Mouse (Mus musculus): Measurements from ENCODE around the gene Irx1. TPM values are rescaled to one million over a fixed set of nuclear protein-coding genes. Genes with fewer than 3 reads are reported as not detected.
A peak's percentile ranks its signal among the peaks of the same experiment; 100 is the strongest.

Gene Irx1
- polyA plus RNA-seq, 1 experiment from 2014 or later = 10.0 TPM

DNA sequence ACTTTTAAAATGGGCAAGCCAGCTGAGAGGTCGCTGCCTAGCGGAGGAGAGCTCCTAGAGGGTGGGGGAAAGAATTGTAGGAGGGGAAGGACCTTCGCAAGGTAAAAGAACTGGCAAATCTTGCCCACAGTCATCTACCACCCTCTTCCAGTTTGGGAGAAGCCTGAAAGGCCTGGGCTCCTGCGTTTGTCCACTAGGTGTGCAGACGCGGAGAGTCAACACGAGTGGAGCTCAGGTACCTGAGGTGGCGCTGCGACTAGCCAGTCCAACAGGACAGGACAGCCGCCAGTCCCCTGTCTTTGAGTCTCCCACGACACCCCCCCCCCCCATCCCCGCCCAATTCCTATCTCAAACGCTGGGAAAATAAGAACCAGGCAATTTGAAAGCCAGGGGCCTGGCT, 843 bp upstream of the Irx1 start:
- Histone ChIP-seq H3K36me3 (ENCODE audit: insufficient read depth) (peaks cover 8% of the 10 kb centered on the region; the same call in 1 of the 2 replicates), H3K4me3 (ENCODE audit: low read depth, low read length) (peak overlapping the region; percentile 59), H3K4me2 (peak overlapping the region; percentile 62), H3K4me1 (ENCODE audit: insufficient read depth) (no peaks in the 10 kb centered on the region), H3K27ac (ENCODE audit: low read depth) (peak overlapping the region; percentile 60), H3K9ac (no peak overlapping the region), H3K27me3 (ENCODE audit: insufficient read depth, low read length) (peaks cover 95% of the 10 kb centered on the region), H3K9me3 (ENCODE audit: low read depth, low read length) (no peaks in the 10 kb centered on the region)
- WGBS = under 1% methylated on average over 13 of the region's 13 CpGs
- ATAC-seq (ENCODE audit: insufficient read depth) = peak; percentile 33
- peak; percentile 62 for TF ChIP-seq CTCF (IDR thresholded peaks at IDR 0.05; ENCODE audit: low read depth)
- DNase-seq = peak; percentile 53

DNA sequence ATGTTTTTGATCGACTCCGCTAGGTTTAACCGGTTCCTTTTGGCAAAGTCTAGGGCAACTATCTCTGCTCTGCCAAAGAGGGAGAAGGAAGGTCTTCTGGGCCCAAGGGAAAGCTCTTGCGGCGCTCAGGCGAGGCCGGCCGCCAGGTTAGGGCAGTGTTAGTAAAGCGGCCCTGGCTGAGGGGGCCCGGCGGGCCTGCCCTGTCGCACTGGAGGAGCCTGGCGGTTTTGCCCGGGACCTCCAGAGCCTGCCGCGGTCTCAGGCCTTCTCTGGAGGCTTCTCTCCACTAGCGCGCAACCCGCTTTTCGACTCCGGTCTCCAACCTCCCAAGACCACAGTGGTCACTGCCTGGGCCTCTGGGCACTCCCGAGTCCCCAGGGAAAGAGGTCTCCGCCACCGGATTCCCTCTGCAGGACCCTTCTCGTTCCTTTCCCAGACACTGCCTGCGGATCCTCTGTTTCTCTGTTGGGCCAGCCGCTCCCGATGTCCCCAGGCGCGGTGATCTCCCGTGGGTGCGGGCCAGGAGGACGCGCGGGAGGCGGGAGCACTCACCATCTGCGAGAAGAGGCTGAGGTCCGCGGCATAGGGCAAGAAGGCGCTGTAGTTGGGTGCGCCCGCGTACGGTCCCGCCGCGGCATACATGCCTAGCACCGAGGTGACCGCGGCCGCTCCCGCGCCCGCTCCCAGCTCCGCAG, 715 bp downstream of the Irx1 start:
- no peak for TF ChIP-seq CTCF (IDR thresholded peaks at IDR 0.05; ENCODE audit: low read depth)
- WGBS = under 1% methylated on average over 41 of the region's 55 CpGs
- Histone ChIP-seq H3K36me3 (ENCODE audit: insufficient read depth) (peaks cover 15% of the 10 kb centered on the region; the same call in 1 of the 2 replicates), H3K27me3 (ENCODE audit: insufficient read depth, low read length) (peaks cover 95% of the 10 kb centered on the region), H3K4me2 (peak overlapping the region; percentile 62), H3K27ac (ENCODE audit: low read depth) (peak overlapping the region; percentile 91), H3K4me1 (ENCODE audit: insufficient read depth) (no peaks in the 10 kb centered on the region), H3K9ac (peak overlapping the region; percentile 87), H3K4me3 (ENCODE audit: low read depth, low read length) (peak overlapping the region; percentile 59), H3K9me3 (ENCODE audit: low read depth, low read length) (no peaks in the 10 kb centered on the region)
- no peak; the same call in 1 of the 2 replicates for ATAC-seq (ENCODE audit: insufficient read depth)
- DNase-seq = peak; percentile 36

DNA sequence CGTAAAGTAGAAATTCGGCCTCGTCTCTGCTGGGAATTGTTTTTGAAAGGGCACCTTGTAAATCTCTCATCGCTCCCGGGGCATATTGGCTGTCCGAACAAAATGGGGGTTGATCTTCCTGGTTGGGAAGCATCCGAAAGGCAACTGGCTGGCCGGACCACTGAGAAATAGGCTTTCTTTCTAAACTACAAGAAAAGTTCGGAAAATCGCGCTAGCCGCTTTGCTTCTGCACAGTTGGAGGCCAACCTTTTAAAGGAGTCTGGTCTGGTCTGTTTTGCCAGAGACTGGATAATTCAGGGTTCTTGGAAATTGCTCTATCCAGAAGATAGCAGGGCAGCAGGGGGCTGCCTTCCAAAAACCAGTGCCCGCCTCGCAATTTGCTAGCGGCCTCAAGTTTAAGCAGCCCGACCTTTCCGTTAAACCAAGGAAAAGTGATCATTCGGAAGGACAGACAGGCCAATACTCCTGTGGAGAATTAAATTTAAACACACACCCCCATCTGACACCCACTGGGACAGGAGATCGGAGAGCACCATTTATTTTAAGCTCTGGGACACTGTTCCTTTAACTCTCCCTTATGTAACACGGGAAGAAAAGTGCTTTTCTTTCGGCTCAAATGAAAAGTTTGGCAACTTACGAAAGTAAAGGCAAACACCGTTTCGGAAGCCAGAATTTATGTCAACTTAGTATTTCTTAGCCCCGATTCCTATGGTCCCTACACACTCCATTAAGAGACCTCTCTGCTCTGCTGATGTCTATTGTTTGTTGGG, 1.4 kb downstream of the Irx1 start:
- Histone ChIP-seq H3K27ac (ENCODE audit: low read depth) (peak overlapping the region; percentile 91), H3K27me3 (ENCODE audit: insufficient read depth, low read length) (peaks cover 95% of the 10 kb centered on the region), H3K4me2 (peak overlapping the region; percentile 62), H3K4me1 (ENCODE audit: insufficient read depth) (no peaks in the 10 kb centered on the region), H3K4me3 (ENCODE audit: low read depth, low read length) (peak overlapping the region; percentile 59), H3K36me3 (ENCODE audit: insufficient read depth) (peaks cover 15% of the 10 kb centered on the region; the same call in 1 of the 2 replicates), H3K9me3 (ENCODE audit: low read depth, low read length) (no peaks in the 10 kb centered on the region), H3K9ac (peak overlapping the region; percentile 87)
- no peak for ATAC-seq (ENCODE audit: insufficient read depth)
- no peak for TF ChIP-seq CTCF (IDR thresholded peaks at IDR 0.05; ENCODE audit: low read depth)
- peak; percentile 49 for DNase-seq
- 1% methylated on average over 25 of the region's 25 CpGs for WGBS

DNA sequence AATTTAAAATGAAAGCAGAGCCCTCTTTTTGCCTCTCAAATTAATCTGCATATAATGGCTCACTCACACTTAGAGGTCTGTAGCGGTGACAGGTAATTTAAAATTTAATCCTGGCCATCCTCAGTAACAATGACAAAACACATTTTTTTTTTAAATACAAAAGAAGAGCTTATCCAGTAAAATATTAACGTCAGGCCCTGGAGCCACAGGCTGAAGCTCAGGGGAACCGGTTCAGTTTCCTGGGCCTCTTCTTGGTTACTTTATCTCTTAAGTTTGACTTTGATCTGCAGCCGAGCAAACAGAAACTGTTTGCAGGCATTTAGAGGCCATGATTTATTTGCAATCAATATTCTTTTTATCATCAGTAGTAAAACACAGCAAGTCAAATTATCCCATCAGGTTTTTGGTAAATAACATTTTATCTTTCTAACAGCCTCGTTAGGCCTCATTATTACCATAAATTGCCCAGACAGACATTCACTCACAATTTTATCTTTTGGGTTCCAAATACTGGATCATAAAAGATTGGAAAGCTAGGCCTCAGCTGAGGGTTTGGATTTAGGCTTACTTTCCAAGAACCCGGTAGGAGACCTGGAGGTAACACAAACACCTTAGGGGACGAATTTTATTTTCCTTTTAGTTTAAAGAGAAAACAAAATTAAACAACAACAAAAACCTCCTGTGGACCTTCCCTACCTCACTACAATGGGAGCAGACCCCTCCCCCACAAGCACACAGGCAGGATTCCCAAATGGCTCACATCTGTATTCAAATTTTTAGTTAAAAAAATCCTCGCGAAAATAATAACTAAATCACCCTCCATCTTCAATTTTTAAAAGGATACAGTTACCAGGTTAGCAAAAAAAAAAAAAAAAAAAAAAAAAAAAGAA, 2.4 kb downstream of the Irx1 start:
- peak; percentile 40 for DNase-seq
- Histone ChIP-seq H3K9me3 (ENCODE audit: low read depth, low read length) (no peaks in the 10 kb centered on the region), H3K4me3 (ENCODE audit: low read depth, low read length) (peak overlapping the region; percentile 59), H3K4me2 (peak overlapping the region; percentile 62), H3K27ac (ENCODE audit: low read depth) (peak overlapping the region; percentile 69), H3K27me3 (ENCODE audit: insufficient read depth, low read length) (peaks cover 95% of the 10 kb centered on the region), H3K4me1 (ENCODE audit: insufficient read depth) (no peaks in the 10 kb centered on the region), H3K9ac (peak overlapping the region; percentile 87), H3K36me3 (ENCODE audit: insufficient read depth) (peaks cover 15% of the 10 kb centered on the region; the same call in 1 of the 2 replicates)
- TF ChIP-seq CTCF (IDR thresholded peaks at IDR 0.05; ENCODE audit: low read depth) = no peak
- no peak for ATAC-seq (ENCODE audit: insufficient read depth)
- 4% methylated on average over 9 of the region's 9 CpGs for WGBS

DNA sequence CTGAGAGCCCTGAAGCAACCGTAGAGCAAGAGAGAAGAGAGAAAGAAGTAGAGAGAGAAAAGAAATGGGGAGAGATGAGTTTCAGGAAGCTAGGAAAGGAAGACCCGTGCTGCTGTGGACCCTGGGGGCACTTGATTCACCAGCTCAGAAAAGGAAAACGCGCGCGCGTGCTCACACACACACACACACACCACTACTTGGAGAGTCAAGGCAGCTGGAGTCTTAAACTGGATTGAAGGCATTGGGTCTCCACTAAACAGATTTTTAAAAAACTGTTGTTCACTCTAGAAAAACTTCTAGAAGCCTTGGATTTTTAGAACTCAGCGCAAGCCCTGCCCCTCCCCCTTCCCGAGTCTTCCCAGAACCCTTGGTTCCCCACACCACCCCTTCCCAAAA, 3.2 kb downstream of the Irx1 start:
- Histone ChIP-seq H3K9me3 (ENCODE audit: low read depth, low read length) (no peaks in the 10 kb centered on the region), H3K4me3 (ENCODE audit: low read depth, low read length) (peak overlapping the region; percentile 59), H3K27me3 (ENCODE audit: insufficient read depth, low read length) (peaks cover 95% of the 10 kb centered on the region), H3K9ac (peak overlapping the region; percentile 87), H3K36me3 (ENCODE audit: insufficient read depth) (peaks cover 15% of the 10 kb centered on the region; the same call in 1 of the 2 replicates), H3K4me2 (peak overlapping the region; percentile 62), H3K4me1 (ENCODE audit: insufficient read depth) (no peaks in the 10 kb centered on the region), H3K27ac (ENCODE audit: low read depth) (peak overlapping the region; percentile 69)
- 7% methylated on average over 9 of the region's 9 CpGs for WGBS
- DNase-seq = peak; percentile 20
- no peak for TF ChIP-seq CTCF (IDR thresholded peaks at IDR 0.05; ENCODE audit: low read depth)
- ATAC-seq (ENCODE audit: insufficient read depth) = no peak

DNA sequence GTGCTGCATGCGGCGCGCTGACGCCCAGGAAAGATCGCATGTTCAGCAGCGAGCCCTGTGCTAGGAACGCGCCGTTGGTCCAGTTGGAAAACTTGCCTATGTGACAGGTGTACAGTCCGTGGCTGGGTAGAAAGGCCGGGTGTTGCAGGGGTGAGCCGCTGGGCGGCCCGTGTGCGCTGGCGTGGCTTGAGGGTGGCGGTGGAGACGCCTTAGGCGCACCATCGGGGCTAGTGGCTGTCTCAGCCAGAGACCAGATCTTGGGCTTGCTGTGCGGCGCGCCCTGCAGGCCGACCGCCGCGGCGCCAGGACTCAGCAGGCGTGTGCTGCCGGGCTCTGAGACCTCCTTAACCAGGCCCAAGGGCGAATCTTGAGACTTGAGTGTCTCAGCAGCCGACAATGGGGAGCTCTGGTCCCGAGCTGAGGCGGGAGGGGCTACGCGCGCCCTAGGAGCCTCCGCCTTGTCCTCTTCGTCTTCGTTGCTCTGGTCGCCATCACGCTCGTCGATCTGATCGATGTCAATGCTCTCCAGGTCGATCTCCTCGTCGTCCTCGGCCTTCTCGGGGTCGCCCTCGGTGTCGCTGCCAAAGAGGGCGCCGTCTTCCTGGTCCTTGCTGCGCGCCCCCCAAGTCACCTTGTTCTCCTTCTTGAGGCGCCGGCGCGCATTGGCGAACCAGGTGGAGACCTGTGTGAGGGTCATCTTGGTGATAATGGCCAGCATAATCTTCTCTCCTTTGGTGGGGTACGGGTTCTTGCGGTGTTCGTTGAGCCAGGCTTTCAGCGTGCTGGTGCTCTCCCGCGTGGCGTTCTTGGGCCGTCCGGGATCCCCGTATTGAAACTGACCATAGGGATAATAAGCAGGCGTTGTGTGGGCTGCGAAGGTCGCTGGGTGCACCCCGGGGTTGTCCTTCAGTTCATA, 3.9 kb downstream of the Irx1 start:
- Histone ChIP-seq H3K27me3 (ENCODE audit: insufficient read depth, low read length) (peaks cover 91% of the 10 kb centered on the region), H3K4me1 (ENCODE audit: insufficient read depth) (no peaks in the 10 kb centered on the region), H3K9me3 (ENCODE audit: low read depth, low read length) (no peaks in the 10 kb centered on the region), H3K36me3 (ENCODE audit: insufficient read depth) (peaks cover 15% of the 10 kb centered on the region; the same call in 1 of the 2 replicates), H3K4me3 (ENCODE audit: low read depth, low read length) (peak overlapping the region; percentile 59), H3K9ac (peak overlapping the region; percentile 87), H3K27ac (ENCODE audit: low read depth) (peak overlapping the region; percentile 69), H3K4me2 (peak overlapping the region; percentile 62)
- TF ChIP-seq CTCF (IDR thresholded peaks at IDR 0.05; ENCODE audit: low read depth) = peak; percentile 11; the same call in 1 of the 2 replicates
- DNase-seq (peak; percentile 54), ATAC-seq (ENCODE audit: insufficient read depth) (peak; percentile 18; the same call in 1 of the 2 replicates)
- WGBS = 2% methylated on average over 76 of the region's 76 CpGs
